Mouse (Mus musculus) CH12.LX (cell line): ENCODE data around the gene Sec1.

Source experiments
- BHLHE40 ChIP-seq: IDR thresholded peaks from 2 replicates; pipeline ENCODE4 v1.6.1; 2011; ENCODE audit warnings: mild to moderate bottlenecking, low read depth, low read length, improper control_type of control experiment
- CTCF ChIP-seq, 2 experiments: IDR thresholded peaks in 1 of 2; conservative IDR thresholded peaks in 1 of 2; 2 replicates each; pipeline ENCODE4 v1.5.1; 2011 to 2012; ENCODE audit warnings: low read depth in 2 of 2, low read length in 2 of 2, improper control_type of control experiment in 1 of 2, inconsistent platforms in 1 of 2, mild to moderate bottlenecking in 1 of 2, moderate library complexity in 1 of 2
- MYC ChIP-seq: IDR thresholded peaks from 2 replicates; pipeline ENCODE4 v1.6.1; 2011; ENCODE audit warnings: low read depth, mild to moderate bottlenecking, improper control_type of control experiment, low read length
- ZNF384 ChIP-seq: IDR thresholded peaks from 2 replicates; pipeline ENCODE4 v1.6.1; 2012; ENCODE audit warnings: low read depth, low read length, improper control_type of control experiment, inconsistent platforms

- no peak for TF ChIP-seq MYC
- TF ChIP-seq CTCF (conservative IDR thresholded peaks at IDR 0.05 in 1 of 2, IDR thresholded peaks at IDR 0.05 in 1 of 2; ENCODE audit: low read depth in 2 of 2, low read length in 2 of 2): no peak
- no peak for TF ChIP-seq ZNF384
- no peak for TF ChIP-seq BHLHE40
These were observed 53.8 kb downstream of the Sec1 start for GRCm38 (mm10) chr7:45640191-45640957.
